Mouse (Mus musculus): Measurements from ENCODE around the gene Snd1.

- TF ChIP-seq CTCF (IDR thresholded peaks at IDR 0.05; ENCODE audit: low read depth, low read length): no peak
- no peak for TF ChIP-seq GATA1 (IDR thresholded peaks at IDR 0.05; ENCODE audit: borderline replicate concordance, low read length)
Observed at GRCm38 (mm10) chr6:28674686-28675085, 199.7 kb downstream of the Snd1 start.

Data from G1E (cell line).